20 mouse cellular contexts compared by ENCODE assay signal in genomic region chr6:144875862-144876261, GRCm38 (mm10).
DNase-seq lines count a peak whose midpoint lies in the region; ATAC-seq and TF ChIP-seq lines count a peak whose summit lies in the region.
"Had no signal": no experiment of that assay in that cellular context is flagged by ENCODE, and none has a peak within 500 bp of the region (broad histone marks: within the 10 kb centered on the region; RNA-seq: fewer than 3 reads in every experiment).

No protein-coding gene starts in this region.

- H3K4me1 ChIP-seq in E14TG2a.4 (replicated peaks; ENCODE audit: low read depth, low read length) = peaks cover 14% of the 10 kb centered on the region
- H3K4me1 ChIP-seq in ES-E14 (ENCODE audit: control insufficient read depth in 2 of 2, insufficient read depth in 2 of 2, low read length in 2 of 2, poor library complexity in 1 of 2) = no peaks in the 10 kb centered on the region; a peak in 2 of 4 replicates
- H3K4me1 ChIP-seq in erythroblast, embryonic 14.5 days (ENCODE audit: control insufficient read depth) = peaks cover 12% of the 10 kb centered on the region
- H3K4me1 ChIP-seq: embryonic facial prominence, embryonic 12.5 days; heart, embryonic 12.5 days; megakaryocyte, embryonic 14.5 days had no signal

- H3K27me3 ChIP-seq in E14TG2a.4 (ENCODE audit: insufficient read depth, low read length) = peaks cover 8% of the 10 kb centered on the region; the same call in 1 of the 2 replicates
- no peaks in the 10 kb centered on the region for H3K27me3 ChIP-seq in erythroblast, embryonic 14.5 days (ENCODE audit: control insufficient read depth)
- H3K27me3 ChIP-seq: embryonic facial prominence, embryonic 12.5 days; heart, embryonic 12.5 days; hindbrain, embryonic 13.5 days had no signal

- no peak overlapping the region for H3K27ac ChIP-seq in ES-E14 (ENCODE audit: insufficient read depth, low read depth, low read length, poor library complexity, severe bottlenecking)
- H3K27ac ChIP-seq: embryonic facial prominence, embryonic 12.5 days; hindbrain, embryonic 13.5 days had no signal

- in situ Hi-C loops in ES-E14 (cut with MboI; ENCODE audit: low sequenced_read_pairs in 2 of 2, unreplicated experiment in 2 of 2) = no loop called here

- H3K4me3 ChIP-seq in E14TG2a.4 (replicated peaks; ENCODE audit: low read length) (peak overlapping the region; percentile 51), ES-E14 (ENCODE audit: insufficient read depth in 1 of 2, low read depth in 1 of 2, low read length in 2 of 2, poor library complexity in 1 of 2, severe bottlenecking in 1 of 2) (peak overlapping the region in 1 of 2 experiments; percentile 65; a peak in 2 of 4 replicates)
- peak overlapping the region; percentile 30 for H3K4me3 ChIP-seq in erythroblast, embryonic 14.5 days (replicated peaks)
- H3K4me3 ChIP-seq: embryonic facial prominence, embryonic 12.5 days; heart, embryonic 12.5 days; hindbrain, embryonic 13.5 days; megakaryocyte, embryonic 14.5 days had no signal

- peak; percentile 53 for DNase-seq in ES-E14 (ENCODE audit: low read depth, low spot score)
- no peak for DNase-seq in thymus, adult 18-20 months
- DNase-seq in frontal cortex, postnatal 25 days (ENCODE audit: low spot score in 2 of 2) = no peak
- DNase-seq in gastrocnemius, postnatal 14 days = no peak
- DNase-seq: adrenal gland, adult 8-10 months; cerebellum, adult 11 months; cerebellum, postnatal 10 days; forebrain, postnatal 0 days; kidney, adult 8-10 months; kidney, postnatal 25 days; lung, postnatal 10 days; thymus, adult 2 months had no signal

- peak; percentile 77 for ATAC-seq in megakaryocyte-erythroid progenitor cell, adult 5-6 weeks (replicated peaks; ENCODE audit: low FRiP score, low TSS enrichment, poor library complexity, severe bottlenecking)
- ATAC-seq: forebrain, postnatal 0 days; inflammation-experienced regulatory T-cells, adult 6 months had no signal

- intact Hi-C loops in gastrocnemius, postnatal 14 days (cut with DNase I; ENCODE audit: low total_unique reads) = no loop called here

- H3K36me3 ChIP-seq in E14TG2a.4 (ENCODE audit: insufficient read depth, low read length) (no peaks in the 10 kb centered on the region), ES-E14 (ENCODE audit: control insufficient read depth, insufficient read depth, low read length, poor library complexity, severe bottlenecking) (no peaks in the 10 kb centered on the region)
- H3K36me3 ChIP-seq in erythroblast, embryonic 14.5 days (ENCODE audit: control insufficient read depth) = no peaks in the 10 kb centered on the region
- H3K36me3 ChIP-seq: embryonic facial prominence, embryonic 12.5 days; heart, embryonic 12.5 days; hindbrain, embryonic 13.5 days had no signal

- no peak overlapping the region for H3K9ac ChIP-seq in ES-E14 (ENCODE audit: insufficient read depth, low read depth, low read length, poor library complexity, severe bottlenecking)
- H3K9ac ChIP-seq: embryonic facial prominence, embryonic 12.5 days; forebrain, postnatal 0 days; heart, embryonic 12.5 days; hindbrain, embryonic 13.5 days had no signal

- H3K9me3 ChIP-seq in E14TG2a.4 (ENCODE audit: low read length) (no peaks in the 10 kb centered on the region), ES-E14 (ENCODE audit: control insufficient read depth, insufficient read depth, low read depth, low read length) (no peaks in the 10 kb centered on the region)
- no peaks in the 10 kb centered on the region for H3K9me3 ChIP-seq in erythroblast, embryonic 14.5 days (ENCODE audit: control insufficient read depth, low read length)
- H3K9me3 ChIP-seq: embryonic facial prominence, embryonic 12.5 days; heart, embryonic 12.5 days; hindbrain, embryonic 13.5 days; megakaryocyte, embryonic 14.5 days had no signal

- no peak for TF ChIP-seq CTCF in E14TG2a.4 (conservative IDR thresholded peaks at IDR 0.05; ENCODE audit: low read length)

TF ChIP-seq in ES-E14, 5 proteins besides CTCF, POLR2A, EP300 and RAD21:
- no peak for TF ChIP-seq ZNF384 (IDR thresholded peaks at IDR 0.05; ENCODE audit: low read depth, low read length)
- TF ChIP-seq CHD2 (IDR thresholded peaks at IDR 0.05; ENCODE audit: low read depth, low read length) = no peak
- TF ChIP-seq MAFK (IDR thresholded peaks at IDR 0.05; ENCODE audit: insufficient read depth, low read depth, low read length) = no peak
- no peak for TF ChIP-seq HCFC1 (IDR thresholded peaks at IDR 0.05; ENCODE audit: borderline replicate concordance, insufficient read depth, low read length)
TF ChIP-seq in ES-E14: peak in this region for 0.
